Mouse (Mus musculus) natural killer cell, adult 2 months (primary cell): Measurements from ENCODE around the gene Cdh13.
A peak's percentile ranks its signal among the peaks of the same experiment; 100 is the strongest.

Experiments used
- DNase-seq, 2 experiments: peaks; one replicate each; pipeline ENCODE4 v3.0.0; 2022; ENCODE audit warnings: low spot score in 2 of 2

Gene Cdh13

GRCm38 (mm10) chr8:118796491-118796890 lies 513.0 kb downstream of the Cdh13 start:
- DNase-seq = no peak

- no peak for DNase-seq
Observed at GRCm38 (mm10) chr8:118797127-118797526, 513.6 kb downstream of the Cdh13 start.

- no peak for DNase-seq
Observed at GRCm38 (mm10) chr8:118803168-118803567, 519.6 kb downstream of the Cdh13 start.

- DNase-seq = no peak
Observed at GRCm38 (mm10) chr8:118809660-118810059, 526.1 kb downstream of the Cdh13 start.

- DNase-seq = no peak
Observed at GRCm38 (mm10) chr8:118815055-118815454, 531.5 kb downstream of the Cdh13 start.

- no peak for DNase-seq
Observed at GRCm38 (mm10) chr8:118826761-118827160, 543.2 kb downstream of the Cdh13 start.

GRCm38 (mm10) chr8:118827726-118828125 lies 544.2 kb downstream of the Cdh13 start:
- no peak for DNase-seq

- DNase-seq = no peak
Observed at GRCm38 (mm10) chr8:118830291-118830690, 546.8 kb downstream of the Cdh13 start.

- DNase-seq = no peak
Observed at GRCm38 (mm10) chr8:118831026-118831425, 547.5 kb downstream of the Cdh13 start.

GRCm38 (mm10) chr8:118838801-118839200 lies 555.3 kb downstream of the Cdh13 start:
- DNase-seq = no peak

- no peak for DNase-seq
Observed at GRCm38 (mm10) chr8:118845690-118846089, 562.2 kb downstream of the Cdh13 start.

GRCm38 (mm10) chr8:118848021-118848420 lies 564.5 kb downstream of the Cdh13 start:
- DNase-seq = no peak

- no peak for DNase-seq
Observed at GRCm38 (mm10) chr8:118849515-118849914, 566.0 kb downstream of the Cdh13 start.

GRCm38 (mm10) chr8:118850381-118850780 lies 566.8 kb downstream of the Cdh13 start:
- peak in 1 of 2 experiments; percentile 1 for DNase-seq

GRCm38 (mm10) chr8:118851361-118851760 lies 567.8 kb downstream of the Cdh13 start:
- DNase-seq = no peak

- no peak for DNase-seq
Observed at GRCm38 (mm10) chr8:118852861-118853260, 569.3 kb downstream of the Cdh13 start.

- DNase-seq = no peak
Observed at GRCm38 (mm10) chr8:118854656-118855055, 571.1 kb downstream of the Cdh13 start.

- DNase-seq = no peak
Observed at GRCm38 (mm10) chr8:118866332-118866731, 582.8 kb downstream of the Cdh13 start.

- no peak for DNase-seq
Observed at GRCm38 (mm10) chr8:118870711-118871110, 587.2 kb downstream of the Cdh13 start.

- DNase-seq = no peak
Observed at GRCm38 (mm10) chr8:118879939-118880825, 596.6 kb downstream of the Cdh13 start.

GRCm38 (mm10) chr8:118884296-118884695 lies 600.8 kb downstream of the Cdh13 start:
- DNase-seq = no peak

GRCm38 (mm10) chr8:118884988-118885387 lies 601.5 kb downstream of the Cdh13 start:
- no peak for DNase-seq

- no peak for DNase-seq
Observed at GRCm38 (mm10) chr8:118902402-118902801, 618.9 kb downstream of the Cdh13 start.

GRCm38 (mm10) chr8:118916513-118916912 lies 633.0 kb downstream of the Cdh13 start:
- DNase-seq = no peak
